Mouse (Mus musculus) cortical plate, adult 2 months (tissue): ENCODE measurements around the gene Sos2.

Experiments
- CTCF ChIP-seq: fragments of 200-500 bp; IDR thresholded peaks from 2 replicates; pipeline ENCODE4 v1.5.1; 2011; ENCODE audit warnings: mild to moderate bottlenecking, control low read depth, low read length; ENCODE audit not compliant: insufficient read depth; ENCODE audit errors: extremely low read depth
- POLR2A ChIP-seq: fragments of 200-500 bp; IDR thresholded peaks from 2 replicates; pipeline ENCODE4 v1.6.1; 2011; ENCODE audit warnings: mild to moderate bottlenecking, low read length, control low read depth; ENCODE audit not compliant: insufficient read depth; ENCODE audit errors: extremely low read depth

- TF ChIP-seq CTCF (no peak), POLR2A (no peak)
These were observed 16.7 kb upstream of the Sos2 start for GRCm38 (mm10) chr12:69698352-69698751.
